Mouse (Mus musculus) hindbrain, postnatal 0 days (tissue): ENCODE measurements around the gene Sf3b3. TPM values are rescaled to one million over a fixed set of nuclear protein-coding genes. Genes with fewer than 3 reads are reported as not detected.
A peak's percentile ranks its signal among the peaks of the same experiment; 100 is the strongest.

Experiments used
- ATAC-seq: fragments of 200-750 bp; cut with Nextera tagmentation; 2 replicates; pipeline ENCODE4 v1.8.0; 2017; ENCODE audit warnings: mild to moderate bottlenecking, moderate TSS enrichment, moderate library complexity
- DNase-seq: peaks from one replicate; pipeline ENCODE4 v3.0.0-alpha.2; 2015; ENCODE audit warnings: low spot score
- H3K27ac ChIP-seq: fragments of 300-500 bp; sonication (generic); 2 replicates; pipeline ENCODE4 v1.5.1; 2014; ENCODE audit warnings: mild to moderate bottlenecking
- H3K27me3 ChIP-seq: fragments of 300-500 bp; sonication (generic); 2 replicates; pipeline ENCODE4 v1.6.1; 2014; ENCODE audit warnings: low read length, mixed read lengths; ENCODE audit not compliant: insufficient read depth
- H3K36me3 ChIP-seq: fragments of 300-500 bp; sonication (generic); 2 replicates; pipeline ENCODE4 v1.6.1; 2014; ENCODE audit warnings: low read length, mixed read lengths; ENCODE audit not compliant: insufficient read depth
- H3K4me1 ChIP-seq: fragments of 300-500 bp; sonication (generic); 2 replicates; pipeline ENCODE4 v1.6.1; 2014; ENCODE audit warnings: antibody characterized with exemption, low read length, mixed read lengths; ENCODE audit not compliant: insufficient read depth
- H3K4me2 ChIP-seq: fragments of 300-500 bp; sonication (generic); 2 replicates; pipeline ENCODE4 v1.6.1; 2014; ENCODE audit warnings: low read depth, mild to moderate bottlenecking, low read length, moderate library complexity, mixed read lengths
- H3K4me3 ChIP-seq: fragments of 300-500 bp; sonication (generic); 2 replicates; pipeline ENCODE4 v1.5.1; 2014; ENCODE audit warnings: low read length
- H3K9ac ChIP-seq: fragments of 300-500 bp; sonication (generic); replicated peaks from 2 replicates; pipeline ENCODE4 v1.6.1; 2014; ENCODE audit warnings: mild to moderate bottlenecking, low read length, moderate library complexity, mixed read lengths
- H3K9me3 ChIP-seq: fragments of 300-500 bp; sonication (generic); 2 replicates; pipeline ENCODE4 v1.6.1; 2016; ENCODE audit warnings: low read length, mixed read lengths
- CTCF ChIP-seq: IDR thresholded peaks from 2 replicates; pipeline ENCODE4 v1.5.1; 2016; ENCODE audit warnings: antibody characterized with exemption, control low read depth, low read depth
- WGBS: fragments of 180-500 bp; shearing (Covaris S2); extraction: QIAGEN DNeasy Blood & Tissue Kit; methylation state at CpG from one replicate; pipeline ENCODE4 v1.1.7; 2014; 5-methylcytosine and 5-hydroxymethylcytosine counted together
- polyA plus RNA-seq: library from polyadenylated mRNA; unstranded; fragments of >200 nt; fragmentation: Nextera tagmentation; extraction: Ambion mirVana; gene quantifications from 2 replicates; pipeline ENCODE4 v1.2.1, GENCODE M21; 2015
- total RNA-seq: library from RNA; depleted of rRNA; stranded (reverse); fragments of >200 nt; gene quantifications from 2 replicates; pipeline ENCODE4 v1.2.3, GENCODE M21; 2014

The Sf3b3 gene
- total and polyA plus RNA-seq, 2 experiments from 2014 or later: 60.6 to 82.5 TPM

DNA sequence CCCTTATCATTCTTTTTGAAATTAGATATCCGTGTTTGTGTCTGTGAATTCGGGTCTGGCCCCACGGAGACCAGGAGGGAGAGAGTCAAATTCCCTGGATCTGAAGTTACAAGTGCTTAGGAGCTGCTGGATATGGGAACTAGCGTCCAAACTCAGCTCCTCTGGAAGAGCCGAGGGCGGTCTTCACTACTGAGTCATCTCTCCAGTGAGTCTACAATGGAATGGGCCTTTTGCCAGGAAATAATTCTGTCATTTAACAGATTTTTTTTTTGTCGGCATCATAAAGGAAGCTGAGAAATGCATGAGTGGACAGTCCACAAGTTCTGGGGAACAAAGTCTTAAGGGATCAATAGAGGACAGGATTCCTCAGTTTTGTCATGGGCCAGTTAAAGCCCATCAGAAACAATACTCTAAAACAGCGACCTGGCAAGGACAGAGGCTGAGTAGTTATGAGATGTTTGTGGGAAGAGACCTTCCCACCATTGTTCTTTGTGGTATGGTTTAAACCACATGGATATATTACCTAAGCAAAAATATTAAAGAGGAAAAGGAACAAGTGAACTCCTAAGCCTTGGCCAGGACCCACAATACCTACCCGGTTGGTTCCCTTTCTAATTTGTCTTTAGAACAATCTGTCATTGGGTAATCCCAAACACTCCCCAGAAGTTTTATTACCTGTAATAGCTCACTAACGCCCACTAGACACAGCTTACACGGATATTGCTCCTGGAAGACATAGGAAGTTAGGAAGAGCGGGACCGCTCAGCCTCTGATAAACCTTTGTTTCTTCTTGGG, 66.5 kb downstream of the Sf3b3 start:
- H3K27me3 ChIP-seq: no peaks in the 10 kb centered on the region
- no peaks in the 10 kb centered on the region for H3K36me3 ChIP-seq
- no peak overlapping the region for H3K4me3 ChIP-seq
- H3K27ac ChIP-seq: no peak overlapping the region
- WGBS: 79% methylated on average over 13 of the region's 13 CpGs
- no peak overlapping the region for H3K9ac ChIP-seq
- ATAC-seq (no peak), DNase-seq (no peak)
- H3K4me1 ChIP-seq: no peaks in the 10 kb centered on the region
- no peak for TF ChIP-seq CTCF
- H3K9me3 ChIP-seq: no peaks in the 10 kb centered on the region
- no peak overlapping the region for H3K4me2 ChIP-seq

- TF ChIP-seq CTCF: 0 out of 2 replicates have a peak, but pooled peaks have one; percentile 8
- no peaks in the 10 kb centered on the region for H3K9me3 ChIP-seq
- DNase-seq (no peak), ATAC-seq (no peak)
- H3K4me2 ChIP-seq: no peak overlapping the region
- 97% methylated on average over 3 of the region's 3 CpGs for WGBS
- no peaks in the 10 kb centered on the region for H3K27me3 ChIP-seq
- no peaks in the 10 kb centered on the region for H3K4me1 ChIP-seq
- no peak overlapping the region for H3K27ac ChIP-seq
- H3K36me3 ChIP-seq: no peaks in the 10 kb centered on the region
- no peak overlapping the region for H3K4me3 ChIP-seq
- no peak overlapping the region for H3K9ac ChIP-seq
Observed at GRCm38 (mm10) chr8:110776335-110776734, 70.3 kb downstream of the Sf3b3 start.

- no peak for TF ChIP-seq CTCF
- H3K9me3 ChIP-seq: no peaks in the 10 kb centered on the region
- ATAC-seq (no peak), DNase-seq (no peak)
- H3K4me3 ChIP-seq: no peak overlapping the region
- H3K4me1 ChIP-seq: no peaks in the 10 kb centered on the region
- no peaks in the 10 kb centered on the region for H3K36me3 ChIP-seq
- H3K27ac ChIP-seq: no peak overlapping the region
- no peaks in the 10 kb centered on the region for H3K27me3 ChIP-seq
- H3K4me2 ChIP-seq: no peak overlapping the region
- no peak overlapping the region for H3K9ac ChIP-seq
- 86% methylated on average over 3 of the region's 3 CpGs for WGBS
Observed at GRCm38 (mm10) chr8:110775721-110776120, 70.9 kb downstream of the Sf3b3 start.

DNA sequence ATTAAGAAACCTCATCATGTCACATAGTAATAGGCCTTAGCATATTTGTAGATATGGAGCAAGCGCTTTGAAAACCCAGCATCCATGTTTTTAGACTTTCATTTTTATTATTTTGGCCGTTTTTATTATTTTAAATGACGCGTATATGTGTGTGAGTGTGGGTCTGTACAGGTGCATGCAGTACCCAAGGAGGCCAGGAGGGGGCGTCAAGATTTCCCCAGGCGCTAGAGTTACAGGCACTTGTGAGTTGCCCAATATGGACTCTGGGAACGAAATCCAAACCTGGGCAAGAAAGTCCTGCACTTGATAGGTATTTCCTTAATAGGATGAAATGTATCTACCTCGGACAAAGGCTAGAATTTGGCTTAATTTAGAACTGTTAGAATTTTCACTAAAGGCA, 71.3 kb downstream of the Sf3b3 start:
- H3K4me2 ChIP-seq: no peak overlapping the region
- 81% methylated on average over 8 of the region's 8 CpGs for WGBS
- no peak overlapping the region for H3K27ac ChIP-seq
- H3K27me3 ChIP-seq: no peaks in the 10 kb centered on the region
- no peak overlapping the region for H3K9ac ChIP-seq
- no peak for DNase-seq
- no peaks in the 10 kb centered on the region for H3K36me3 ChIP-seq
- no peaks in the 10 kb centered on the region for H3K4me1 ChIP-seq
- ATAC-seq: no peak
- TF ChIP-seq CTCF: peak; percentile 47
- no peaks in the 10 kb centered on the region for H3K9me3 ChIP-seq
- no peak overlapping the region for H3K4me3 ChIP-seq

- ATAC-seq: no peak
Observed at GRCm38 (mm10) chr8:110774725-110775124, 71.9 kb downstream of the Sf3b3 start.

GRCm38 (mm10) chr8:110774047-110774446, 72.5 kb downstream of the Sf3b3 start:
- Histone ChIP-seq H3K27me3 (no peaks in the 10 kb centered on the region), H3K27ac (no peak overlapping the region), H3K36me3 (no peaks in the 10 kb centered on the region), H3K9ac (no peak overlapping the region), H3K4me3 (no peak overlapping the region), H3K4me2 (no peak overlapping the region), H3K4me1 (no peaks in the 10 kb centered on the region), H3K9me3 (no peaks in the 10 kb centered on the region)
- ATAC-seq (no peak), DNase-seq (no peak)
- WGBS: 75% methylated on average over 3 of the region's 3 CpGs
- no peak for TF ChIP-seq CTCF

More at GRCm38 (mm10) chr8:110774725-110775124, 71.9 kb downstream of the Sf3b3 start:
- Histone ChIP-seq H3K36me3 (no peaks in the 10 kb centered on the region), H3K4me3 (no peak overlapping the region), H3K4me2 (no peak overlapping the region), H3K4me1 (no peaks in the 10 kb centered on the region), H3K9me3 (no peaks in the 10 kb centered on the region), H3K27ac (no peak overlapping the region), H3K9ac (no peak overlapping the region), H3K27me3 (no peaks in the 10 kb centered on the region)
- DNase-seq: no peak
- no peak for TF ChIP-seq CTCF
- WGBS: 80% methylated on average over 6 of the region's 6 CpGs

DNA sequence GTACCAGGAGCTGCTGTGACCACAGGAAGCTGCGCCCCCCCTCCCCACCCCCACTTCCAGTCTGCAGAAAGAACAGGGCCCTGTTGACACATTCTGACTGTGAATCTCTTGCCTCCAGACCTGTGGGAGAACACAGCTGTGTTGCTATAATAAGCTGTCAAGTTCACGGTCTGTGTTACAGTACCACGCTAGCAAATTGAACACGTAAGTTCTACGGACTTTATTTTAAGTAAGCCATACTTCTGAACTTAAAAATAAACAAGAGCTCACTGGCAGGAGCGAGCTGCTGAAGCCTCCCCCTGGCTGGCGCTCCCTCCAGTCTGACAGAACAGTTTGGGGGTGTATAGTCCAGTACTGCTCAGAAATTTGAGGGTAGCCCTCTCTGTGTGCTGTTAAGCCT, 74.1 kb downstream of the Sf3b3 start:
- no peak for TF ChIP-seq CTCF
- no peak for ATAC-seq
- Histone ChIP-seq H3K4me3 (no peak overlapping the region), H3K27ac (no peak overlapping the region), H3K4me1 (no peaks in the 10 kb centered on the region), H3K9ac (no peak overlapping the region), H3K27me3 (no peaks in the 10 kb centered on the region), H3K36me3 (no peaks in the 10 kb centered on the region), H3K9me3 (no peaks in the 10 kb centered on the region), H3K4me2 (no peak overlapping the region)
- 80% methylated on average over 7 of the region's 7 CpGs for WGBS
- no peak for DNase-seq
